Mouse (Mus musculus): Measurements from ENCODE around the gene Uhmk1.

- TF ChIP-seq CEBPB (IDR thresholded peaks at IDR 0.05; ENCODE audit: low read depth): no peak
- TF ChIP-seq CTCF (IDR thresholded peaks at IDR 0.05; ENCODE audit: control insufficient read depth, insufficient read depth, insufficient read length): no peak
- no peak for TF ChIP-seq MAX (IDR thresholded peaks at IDR 0.05)
- no peak for TF ChIP-seq MYOD1 (IDR thresholded peaks at IDR 0.05; ENCODE audit: control insufficient read depth, insufficient read length, low read depth)
- TF ChIP-seq USF1 (IDR thresholded peaks at IDR 0.05; ENCODE audit: low read depth): no peak
- TF ChIP-seq MYOG (IDR thresholded peaks at IDR 0.05; ENCODE audit: control insufficient read depth, extremely low read depth, insufficient read length): no peak
- no peak for TF ChIP-seq FOSL1 (IDR thresholded peaks at IDR 0.05; ENCODE audit: insufficient read depth, low read length, poor library complexity, severe bottlenecking)
Measured at GRCm38 (mm10) chr1:170190225-170190624, 25.0 kb downstream of the Uhmk1 start.

Data from C2C12 (cell line).